Mouse (Mus musculus): ENCODE measurements around the gene Col4a1. TPM values are rescaled to one million over a fixed set of nuclear protein-coding genes. Genes with fewer than 3 reads are reported as not detected.

Gene Col4a1
- total RNA-seq, 2 experiments from 2014 or later: 580 to 619 TPM

DNA sequence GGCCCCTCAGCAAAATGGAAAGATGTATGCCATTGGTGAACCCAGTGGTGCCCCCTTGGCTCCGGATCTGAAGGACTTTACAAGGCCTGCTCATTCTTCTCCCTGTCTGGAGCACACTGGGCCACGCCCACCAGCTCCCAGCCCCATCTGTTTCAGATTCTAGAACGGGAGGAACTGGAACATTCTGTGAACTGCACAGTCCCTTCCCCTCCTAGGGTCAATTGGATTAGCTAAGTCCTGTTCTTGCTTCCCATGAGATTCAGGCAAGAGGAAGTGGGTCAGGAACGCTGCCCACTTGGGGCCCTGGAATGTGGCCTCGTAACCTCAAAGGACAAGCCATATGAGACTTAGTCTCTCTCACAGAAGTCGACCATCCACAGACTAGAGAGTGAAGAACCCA, 41.8 kb downstream of the Col4a1 start:
- DNase-seq (ENCODE audit: low spot score in 2 of 2): no peak

DNA sequence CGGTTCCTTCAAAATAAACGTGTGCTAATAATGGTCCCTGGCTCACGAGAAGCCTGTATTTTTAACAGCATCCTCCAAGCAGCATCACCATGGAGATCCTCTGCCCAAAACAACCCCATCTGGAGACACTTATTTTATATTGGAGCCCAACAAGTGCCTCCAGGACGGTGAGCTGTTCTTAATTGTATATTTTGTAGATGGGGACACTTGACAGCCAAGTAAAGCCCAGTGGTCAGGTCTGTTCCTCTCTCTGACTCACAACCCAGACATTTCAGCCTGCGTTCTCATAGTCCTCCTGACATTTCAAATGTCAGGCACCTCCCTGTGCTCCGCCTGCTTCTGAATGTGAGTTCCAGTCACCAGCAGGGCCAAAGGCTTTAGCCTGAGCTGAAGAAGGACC, 43.9 kb downstream of the Col4a1 start:
- no peak for DNase-seq (ENCODE audit: low spot score in 2 of 2)

DNA sequence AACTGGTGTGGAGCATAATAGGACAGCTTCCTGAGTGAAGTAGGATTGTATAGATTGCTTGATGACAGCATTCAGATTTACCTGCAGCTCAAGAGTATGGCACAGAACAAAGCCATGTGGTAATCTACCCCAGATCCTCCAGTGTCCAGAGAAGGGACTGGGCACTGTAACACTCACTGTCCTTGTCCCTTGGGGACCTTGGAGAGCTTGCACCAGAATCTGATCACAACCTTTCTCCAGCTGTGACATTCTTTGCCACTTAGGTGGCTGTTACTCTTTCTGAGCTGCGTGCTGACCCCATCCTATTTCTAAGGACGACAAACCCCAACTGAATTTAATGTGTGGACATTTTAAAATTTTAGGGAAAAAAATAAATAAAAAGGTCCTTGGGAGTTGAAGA, 46.2 kb downstream of the Col4a1 start:
- no peak for DNase-seq (ENCODE audit: low spot score in 2 of 2)

DNA sequence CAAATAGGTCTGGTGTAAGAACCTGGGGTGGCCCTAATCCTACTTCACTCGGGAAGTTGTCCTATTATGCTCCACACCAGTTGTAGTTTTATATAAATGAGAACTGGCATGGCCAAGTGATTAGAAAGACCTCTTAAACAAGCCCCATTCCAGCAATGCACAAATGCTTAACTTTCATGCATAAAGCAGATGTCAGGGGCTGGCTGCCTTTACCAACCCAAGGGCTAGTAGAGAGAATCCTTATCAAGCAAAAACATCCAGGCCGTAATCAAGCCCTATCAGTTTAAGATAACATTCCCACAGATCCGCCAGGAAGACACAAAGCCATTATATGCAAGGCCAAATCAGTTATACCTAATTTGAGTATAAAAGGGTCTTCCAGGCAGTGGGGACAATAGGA, 46.7 kb downstream of the Col4a1 start:
- no peak for DNase-seq (ENCODE audit: low spot score in 2 of 2)

DNA sequence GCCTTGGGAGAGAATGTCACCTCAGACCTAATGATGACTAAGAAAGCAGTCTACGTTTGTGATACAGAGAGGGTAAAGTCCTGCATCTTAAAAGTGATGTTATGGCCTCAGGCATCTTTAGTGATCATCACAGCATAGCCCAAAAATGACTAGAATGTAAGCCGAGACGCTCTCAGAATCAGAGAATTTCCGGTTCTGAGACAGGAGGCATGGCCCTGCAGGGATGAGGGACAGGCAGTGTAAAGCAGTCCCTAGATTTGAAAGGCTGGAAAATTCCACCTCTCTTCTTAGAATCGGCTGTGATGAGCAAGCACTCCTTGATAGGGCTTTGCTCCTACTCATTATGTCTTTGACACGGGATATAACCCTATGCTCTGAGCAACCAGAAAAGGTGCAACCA, 48.8 kb downstream of the Col4a1 start:
- DNase-seq (ENCODE audit: low spot score in 2 of 2): no peak

DNA sequence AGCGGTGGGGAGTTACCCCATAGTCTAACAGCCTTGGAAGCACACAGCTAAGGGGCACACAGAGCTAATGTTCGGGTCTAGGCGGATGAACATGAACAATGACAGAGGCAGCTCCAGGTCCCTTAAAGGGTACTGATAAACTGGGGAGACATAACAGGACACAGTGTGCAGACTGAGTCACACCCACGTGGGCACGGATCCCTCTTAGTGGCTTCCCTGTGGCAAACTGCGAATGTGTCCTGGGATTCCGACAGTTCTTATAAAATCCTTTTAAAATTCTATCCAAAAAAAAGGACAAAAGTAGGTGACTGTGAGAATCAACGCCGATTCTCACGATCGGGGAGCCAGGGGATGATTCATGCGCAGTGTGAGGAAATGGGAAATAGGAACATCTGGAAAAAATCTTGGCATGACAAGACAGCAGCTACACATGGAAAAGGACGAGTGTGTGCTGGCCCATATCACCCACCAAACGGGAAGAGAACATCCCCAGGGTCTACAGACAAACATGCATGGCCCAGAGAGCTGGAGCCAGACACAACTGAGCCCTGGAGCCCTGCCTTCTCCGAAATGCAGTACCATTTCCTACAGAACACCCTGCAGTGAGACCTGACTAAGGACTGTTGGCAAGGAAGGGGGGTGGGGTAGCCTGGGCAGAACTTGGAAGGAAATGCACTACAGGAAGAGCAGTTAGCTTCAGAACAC, 50.4 kb downstream of the Col4a1 start:
- no peak for DNase-seq (ENCODE audit: low spot score in 2 of 2)

DNA sequence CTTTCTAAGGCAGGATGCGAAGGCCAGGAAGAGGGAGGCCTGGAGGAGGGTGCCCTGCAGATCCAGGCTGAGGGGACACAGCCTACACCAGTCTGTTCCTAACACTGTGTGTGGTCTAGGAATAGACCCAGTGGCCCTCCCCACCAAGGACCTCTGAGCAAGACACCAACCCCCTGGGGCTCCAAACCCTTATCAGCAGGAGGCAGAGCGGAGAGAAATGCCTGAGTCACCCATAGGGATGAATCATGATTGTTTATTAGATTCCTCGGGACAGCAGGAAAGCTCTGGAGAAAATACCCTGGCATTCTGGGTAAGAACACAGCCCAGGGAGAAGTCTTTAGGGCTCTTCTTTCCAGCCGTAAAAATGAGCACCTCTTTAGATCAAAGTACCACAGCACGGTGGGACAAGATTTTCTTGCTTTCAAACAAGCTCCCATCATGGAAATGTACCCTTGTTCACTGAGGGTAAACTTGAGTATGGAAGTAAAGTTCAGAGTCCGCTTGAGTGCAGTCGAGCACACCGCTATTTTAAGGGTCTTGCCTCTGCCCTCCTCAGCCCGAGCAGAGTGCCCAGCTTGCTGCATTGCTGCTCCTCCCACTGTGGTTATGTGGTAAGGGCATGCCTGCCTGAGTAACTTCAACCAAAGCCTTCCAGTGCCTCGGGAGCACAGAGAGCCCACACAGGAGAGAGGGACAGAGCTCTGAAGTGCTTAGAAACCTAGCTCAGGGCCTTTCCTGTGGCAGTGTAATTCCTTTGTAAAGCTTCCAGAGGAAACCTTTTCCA, 52.6 kb downstream of the Col4a1 start:
- DNase-seq (ENCODE audit: low spot score in 2 of 2): no peak

DNA sequence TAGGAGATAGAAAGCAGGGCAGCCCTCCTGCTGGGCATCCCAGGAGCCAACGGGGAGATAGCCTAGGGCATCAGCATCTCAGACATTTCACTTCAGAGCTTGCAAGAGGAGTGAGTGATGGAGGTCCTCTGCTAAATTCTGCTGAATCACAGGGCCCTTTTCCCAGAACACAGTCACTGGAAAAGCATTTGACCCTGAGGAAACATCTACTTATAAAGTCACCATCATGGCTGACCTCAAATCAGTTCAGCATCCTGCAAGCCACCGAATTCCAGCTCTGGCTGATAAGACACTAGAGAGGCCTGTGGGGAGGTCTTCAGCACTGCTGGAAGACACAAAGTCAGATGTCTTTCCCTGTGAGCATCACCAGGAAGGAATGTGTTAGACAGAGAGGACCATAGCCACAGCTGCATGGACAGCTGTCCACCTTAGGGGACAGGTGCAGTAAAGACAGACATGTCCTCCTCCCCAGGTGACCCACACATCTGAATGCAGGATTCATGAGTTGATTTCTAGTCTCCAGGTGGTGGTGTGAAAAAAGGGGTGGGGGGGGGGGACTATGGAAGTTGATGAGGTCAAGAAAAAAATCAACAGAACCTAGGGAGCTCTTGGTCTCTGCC, 54.0 kb downstream of the Col4a1 start:
- DNase-seq (ENCODE audit: low spot score in 2 of 2): no peak

DNA sequence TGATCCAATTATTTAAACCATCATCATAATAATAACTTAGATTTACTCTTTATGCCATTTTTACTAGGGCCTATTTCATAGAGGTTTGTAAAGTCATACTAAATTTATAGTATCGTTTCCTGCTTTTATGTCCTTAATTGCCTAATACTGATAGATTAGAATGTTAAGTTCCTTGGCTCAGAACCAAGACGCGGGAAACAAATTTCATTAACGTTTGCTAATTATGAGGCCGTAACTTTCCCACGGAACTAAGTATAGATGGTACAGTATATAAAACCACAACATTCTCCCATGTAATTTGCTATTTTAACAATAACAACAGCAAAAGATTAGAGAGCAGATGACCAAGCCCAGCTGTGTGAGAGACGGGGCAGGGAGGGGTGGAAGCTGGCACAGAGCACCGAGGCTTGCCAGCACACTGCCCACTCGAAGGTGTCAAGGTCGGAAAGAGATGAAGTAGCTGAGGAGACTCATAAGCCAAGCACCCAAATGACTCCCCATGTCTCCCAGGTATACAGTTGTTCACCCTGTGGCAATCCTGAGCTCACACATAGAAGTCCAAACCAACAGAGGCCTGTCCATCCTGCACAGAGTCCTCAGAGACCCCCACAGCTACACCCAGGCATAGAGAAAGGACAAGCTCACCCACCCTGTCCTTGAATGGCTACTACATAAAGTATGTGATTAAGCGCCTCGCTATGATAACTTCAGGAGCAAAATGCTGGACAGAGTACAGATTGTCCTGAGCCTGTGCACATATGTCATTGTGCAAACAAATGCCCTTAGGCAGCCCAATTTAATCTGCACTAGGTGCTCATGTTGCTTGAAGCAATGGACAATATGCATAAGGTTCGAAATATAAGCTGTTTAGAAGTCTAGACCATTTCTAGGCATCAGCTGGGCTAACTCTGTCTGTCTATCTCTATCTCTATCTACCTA, 55.3 kb downstream of the Col4a1 start:
- DNase-seq (ENCODE audit: low spot score in 2 of 2): no peak

DNA sequence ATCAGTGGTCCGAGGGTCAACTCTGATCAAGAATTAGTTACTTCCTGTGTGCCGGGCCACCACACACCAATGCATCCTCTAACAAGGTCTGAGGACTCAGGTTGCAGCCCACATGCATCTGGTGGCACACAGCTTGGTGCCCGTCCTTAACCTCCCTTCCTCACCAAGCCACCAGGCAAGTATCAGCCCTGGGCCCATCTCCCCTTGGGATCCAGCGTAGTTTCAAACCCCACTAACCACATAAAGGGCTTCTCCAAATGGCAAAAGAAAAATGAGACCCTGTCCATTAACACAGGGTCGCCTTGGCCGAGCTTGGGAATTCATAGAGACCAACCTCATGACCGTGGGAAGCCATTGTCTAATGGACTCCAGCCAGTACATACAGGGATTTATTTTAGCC, 56.2 kb downstream of the Col4a1 start:
- no peak for DNase-seq (ENCODE audit: low spot score in 2 of 2)

DNA sequence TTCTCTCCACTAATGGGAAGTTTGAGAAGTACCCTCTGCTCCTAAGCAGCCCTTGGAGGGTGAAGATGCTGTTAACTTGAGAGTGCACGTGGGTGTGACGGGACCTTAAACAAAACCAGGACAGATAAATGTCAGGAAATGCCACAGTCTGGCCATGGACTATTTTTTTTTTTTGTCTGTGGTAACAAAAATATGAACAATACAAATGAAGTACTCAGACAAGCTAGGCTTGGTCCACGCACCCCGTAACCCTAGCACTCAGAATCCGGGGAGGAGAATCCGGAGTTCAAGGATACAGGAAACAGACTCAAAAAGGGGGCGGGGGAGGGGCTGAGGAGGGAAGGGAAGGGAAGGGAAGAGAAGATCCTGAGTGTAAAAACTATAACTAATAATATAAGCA, 56.9 kb downstream of the Col4a1 start:
- DNase-seq (ENCODE audit: low spot score in 2 of 2): no peak

DNA sequence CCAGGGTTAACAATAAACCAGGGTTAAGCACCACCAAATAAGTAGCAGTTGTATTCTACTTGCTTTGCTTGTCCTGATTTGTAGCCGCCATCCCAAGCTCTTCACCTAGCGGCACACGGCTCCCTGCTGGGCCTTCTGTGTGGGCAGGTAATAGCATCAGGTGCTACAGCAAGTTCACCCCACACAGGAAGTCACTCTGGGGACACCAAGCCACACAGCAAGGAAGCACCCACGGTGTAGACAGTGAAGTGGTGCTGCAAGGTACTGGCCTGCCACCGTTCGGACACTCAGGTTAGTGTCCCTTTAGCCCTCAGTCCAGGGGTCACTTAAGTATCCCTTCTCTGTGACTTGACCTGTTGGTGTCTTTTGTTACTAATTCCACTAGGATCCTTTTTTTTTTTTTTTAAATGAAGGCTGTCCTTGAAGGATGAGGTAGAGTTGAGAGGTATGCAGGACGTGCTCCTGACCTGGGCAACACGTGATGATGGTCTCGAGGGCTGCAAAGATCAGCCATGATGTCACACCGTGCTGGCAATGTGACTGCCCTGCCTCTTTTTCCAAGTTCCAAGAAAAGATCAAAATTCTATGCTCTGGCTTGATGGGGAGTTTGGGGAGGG, 57.6 kb downstream of the Col4a1 start:
- no peak for DNase-seq (ENCODE audit: low spot score in 2 of 2)

DNA sequence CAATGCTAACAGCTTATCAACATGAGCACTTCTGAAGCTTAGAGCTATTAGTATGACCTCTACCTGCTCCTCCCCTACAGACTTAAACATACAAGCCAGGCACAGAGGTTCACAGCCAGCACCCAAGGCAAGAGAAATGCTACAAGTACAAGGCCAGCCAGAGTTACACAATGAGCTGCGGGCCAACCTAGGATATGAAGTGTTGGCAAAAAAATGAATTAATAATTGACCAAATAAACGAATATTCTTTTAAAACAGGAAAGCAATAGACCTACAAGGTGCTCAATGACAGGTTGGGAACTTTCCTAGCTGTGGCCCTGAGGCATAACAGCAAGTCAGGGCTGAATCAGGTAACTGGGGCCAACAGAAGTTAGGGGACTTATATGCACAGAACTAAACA, 58.1 kb downstream of the Col4a1 start:
- no peak for DNase-seq (ENCODE audit: low spot score in 2 of 2)

DNA sequence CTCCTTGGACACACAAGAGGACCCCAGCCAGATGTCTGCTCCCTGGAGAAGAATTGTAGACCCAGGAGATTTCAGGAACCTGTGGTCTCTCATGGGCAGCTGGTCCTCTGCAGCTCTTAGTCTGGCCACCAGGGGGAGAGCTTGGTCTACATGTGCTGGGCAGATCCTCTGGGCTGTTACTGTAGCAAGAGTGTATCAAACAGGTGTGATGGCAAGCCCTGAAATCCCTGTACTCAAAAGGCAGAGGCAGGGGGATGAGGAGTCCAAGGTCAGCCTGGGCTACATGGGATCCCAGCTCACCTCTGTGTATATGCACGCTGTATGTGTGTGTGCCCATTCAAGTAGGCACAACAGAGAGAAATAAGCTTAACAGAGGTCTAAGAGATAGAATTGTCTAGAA, 59.1 kb downstream of the Col4a1 start:
- peak; percentile 53 to 72 for DNase-seq (ENCODE audit: low spot score in 2 of 2)

DNA sequence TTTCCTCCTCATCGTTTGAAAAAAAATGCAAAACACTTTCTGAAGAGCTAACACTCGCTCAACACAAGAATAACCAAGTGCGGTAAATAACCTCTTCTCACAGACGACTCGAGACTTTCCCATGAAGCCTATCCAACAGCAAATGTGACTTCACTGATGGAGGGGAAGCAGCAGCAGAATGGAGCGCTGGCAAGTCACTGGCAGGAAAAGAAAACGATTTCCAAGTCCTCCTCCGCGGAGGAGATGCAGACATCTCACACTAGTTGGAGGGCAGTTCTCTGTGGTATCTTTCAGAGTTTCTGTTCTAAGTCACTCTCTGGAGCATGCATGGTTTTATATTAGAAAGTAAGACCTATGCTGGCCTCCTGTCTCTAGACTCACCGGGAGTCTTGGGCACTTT, 59.6 kb downstream of the Col4a1 start:
- DNase-seq (ENCODE audit: low spot score in 2 of 2): no peak

DNA sequence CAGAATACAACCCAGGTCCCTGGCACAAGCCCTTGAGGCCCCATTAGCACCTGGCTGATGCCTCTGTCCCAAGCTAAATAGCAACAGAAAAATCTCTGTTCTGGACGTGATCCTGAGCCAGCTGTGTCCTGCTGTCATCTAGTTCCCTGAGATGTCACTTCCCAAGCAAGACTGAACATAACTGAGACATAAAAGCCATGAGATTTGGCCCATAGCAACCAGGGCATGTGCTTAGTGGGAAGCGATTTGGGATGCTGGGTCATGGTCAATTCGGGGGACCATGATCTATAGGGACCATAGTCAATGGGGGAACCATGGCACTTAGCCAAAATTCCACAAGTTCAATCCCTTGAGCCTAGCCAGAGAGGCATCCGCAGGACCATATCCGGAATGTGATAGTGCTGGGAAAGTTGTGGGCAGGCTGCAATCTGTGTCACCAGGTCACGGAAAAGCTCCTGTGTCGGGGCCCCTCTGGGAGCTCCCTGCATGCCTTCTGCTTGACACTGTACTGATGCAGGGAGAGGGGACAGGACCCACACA, 60.3 kb downstream of the Col4a1 start:
- no peak for DNase-seq (ENCODE audit: low spot score in 2 of 2)

DNA sequence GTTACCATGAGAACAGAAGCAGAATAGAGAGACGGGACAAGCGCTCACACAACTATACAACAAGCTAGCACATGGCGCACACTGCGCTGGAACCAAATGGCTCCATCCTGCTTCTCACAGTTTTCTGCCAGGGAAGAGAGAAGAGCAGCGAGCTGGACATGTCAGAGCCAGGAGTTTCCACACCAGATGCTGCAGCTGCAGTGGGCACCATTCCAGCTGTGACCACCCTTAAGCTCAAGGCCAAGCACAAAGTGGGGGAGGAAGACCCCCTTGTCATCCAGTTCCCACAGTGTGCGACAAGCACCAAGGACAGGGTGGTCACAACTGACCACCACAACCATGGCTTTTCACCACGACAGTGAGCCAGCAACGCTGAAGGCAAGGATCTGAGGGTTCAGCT, 62.5 kb downstream of the Col4a1 start:
- DNase-seq (ENCODE audit: low spot score in 2 of 2): no peak

DNA sequence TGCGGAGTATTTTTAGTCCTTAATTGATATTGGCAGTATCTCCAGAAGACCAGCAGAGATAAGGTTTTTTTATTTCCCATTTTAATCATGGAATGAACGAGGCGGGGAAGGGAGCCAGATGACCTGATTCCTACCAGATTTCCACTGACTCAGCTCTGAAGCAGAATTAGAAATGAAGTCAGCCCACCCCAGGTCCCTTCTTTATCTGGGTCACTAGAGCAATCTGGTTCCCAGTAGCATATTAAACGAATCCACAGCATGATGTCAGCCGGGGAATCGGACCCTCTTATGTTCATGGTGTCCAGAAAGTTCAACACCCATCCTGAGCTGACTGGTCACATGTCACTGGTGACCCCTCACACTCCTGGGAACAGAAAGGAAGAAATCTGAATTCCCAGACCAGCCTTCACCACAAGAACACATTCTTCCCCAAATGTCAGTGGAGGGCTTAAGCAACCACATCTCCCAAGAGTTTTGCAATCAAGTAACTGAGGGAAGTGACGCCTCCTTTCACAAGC, 63.0 kb downstream of the Col4a1 start:
- DNase-seq (ENCODE audit: low spot score in 2 of 2): no peak

DNA sequence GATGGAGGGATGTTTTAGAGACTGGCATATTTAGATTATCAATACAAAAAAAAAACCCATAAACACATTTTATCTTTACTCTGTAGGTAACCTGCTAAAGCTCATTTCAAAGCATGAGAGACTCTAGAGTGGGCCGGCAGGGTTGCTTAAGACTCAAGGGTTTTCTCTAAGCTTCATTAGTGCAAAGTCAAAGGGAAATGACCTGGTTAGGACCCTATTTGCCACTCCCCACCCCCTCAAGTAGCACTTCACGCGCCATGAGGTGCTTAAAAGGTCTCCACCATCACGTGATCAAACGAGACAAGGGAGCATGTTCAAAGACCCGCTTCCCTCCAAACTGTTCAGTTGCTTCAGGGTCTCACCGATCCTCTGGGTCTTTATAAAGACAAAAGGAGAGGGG, 63.9 kb downstream of the Col4a1 start:
- no peak for DNase-seq (ENCODE audit: low spot score in 2 of 2)

DNA sequence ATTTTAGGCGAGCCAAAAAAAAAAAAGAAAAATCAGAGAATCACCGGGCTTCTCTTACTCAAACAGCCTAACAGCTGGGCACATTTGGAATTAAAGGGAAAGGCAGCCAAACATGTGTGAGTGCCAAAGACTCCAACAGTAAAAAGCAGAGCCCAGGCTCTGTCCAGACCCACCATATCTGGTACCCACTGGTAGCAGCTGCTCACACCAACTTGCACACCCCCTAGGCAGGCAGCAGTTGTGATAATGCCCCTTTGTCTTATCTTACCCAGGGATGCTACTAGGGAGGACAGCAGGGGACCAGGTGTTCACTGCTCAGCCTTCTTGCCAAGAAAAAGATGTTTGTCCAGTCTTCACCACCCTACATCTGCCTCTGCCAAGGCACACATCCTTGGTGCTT, 71.1 kb downstream of the Col4a1 start:
- DNase-seq (ENCODE audit: low spot score in 2 of 2): no peak

DNA sequence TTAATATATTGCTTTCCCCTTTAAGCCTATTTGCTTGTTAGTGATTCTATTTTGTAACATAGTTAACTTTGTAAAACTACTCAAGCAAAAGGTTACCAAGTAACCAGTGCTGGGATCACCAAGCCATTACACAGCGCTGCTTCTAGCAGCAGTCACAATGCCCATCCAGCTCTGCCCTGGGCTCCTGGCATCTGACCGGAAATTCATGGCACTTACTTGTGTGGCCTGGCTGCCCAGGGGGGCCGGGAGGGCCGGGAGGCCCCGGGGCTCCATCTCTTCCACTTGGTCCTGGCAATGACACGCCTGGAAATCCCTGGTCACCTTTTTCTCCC, 77.8 kb downstream of the Col4a1 start:
- DNase-seq (ENCODE audit: low spot score in 2 of 2): no peak

Measured in adrenal gland, postnatal 4 days (tissue).